Mouse (Mus musculus) limb, embryonic 11.5 days (tissue): ENCODE data around the gene Abcb6. TPM values are rescaled to one million over a fixed set of nuclear protein-coding genes. Genes with fewer than 3 reads are reported as not detected.
A peak's percentile ranks its signal among the peaks of the same experiment; 100 is the strongest.

Experiments used
- ATAC-seq: fragments of 200-750 bp; cut with Nextera tagmentation; 2 replicates; pipeline ENCODE4 v1.8.0; 2017; ENCODE audit warnings: low read depth; ENCODE audit not compliant: insufficient number of reproducible peaks, low FRiP score, low TSS enrichment
- DNase-seq: peaks from one replicate; pipeline ENCODE4 v3.0.0-alpha.2; 2015; ENCODE audit warnings: low spot score
- H3K27ac ChIP-seq: fragments of 300-500 bp; sonication (generic); replicated peaks from 2 replicates; pipeline ENCODE4 v1.5.1; 2014; ENCODE audit warnings: low read depth, mild to moderate bottlenecking, low read length
- H3K27me3 ChIP-seq: fragments of 300-500 bp; sonication (generic); 2 replicates; pipeline ENCODE4 v1.6.1; 2014; ENCODE audit warnings: mild to moderate bottlenecking, low read length, mixed read lengths; ENCODE audit not compliant: control insufficient read depth, insufficient read depth
- H3K36me3 ChIP-seq: fragments of 300-500 bp; sonication (generic); 2 replicates; pipeline ENCODE4 v1.6.1; 2014; ENCODE audit warnings: mild to moderate bottlenecking, low read length, moderate library complexity, mixed read lengths; ENCODE audit not compliant: control insufficient read depth, insufficient read depth
- H3K4me1 ChIP-seq: fragments of 300-500 bp; sonication (generic); 2 replicates; pipeline ENCODE4 v1.6.1; 2014; ENCODE audit warnings: low read length, mixed read lengths; ENCODE audit not compliant: control insufficient read depth, insufficient read depth
- H3K4me2 ChIP-seq: fragments of 300-500 bp; sonication (generic); 2 replicates; pipeline ENCODE4 v1.6.1; 2014; ENCODE audit warnings: low read depth, mild to moderate bottlenecking, moderate library complexity; ENCODE audit not compliant: severe bottlenecking
- H3K4me3 ChIP-seq: fragments of 300-500 bp; sonication (generic); 2 replicates; pipeline ENCODE4 v1.5.1; 2014; ENCODE audit warnings: low read depth, low read length
- H3K9ac ChIP-seq: fragments of 300-500 bp; sonication (generic); 2 replicates; pipeline ENCODE4 v1.6.1; 2014; ENCODE audit warnings: mild to moderate bottlenecking, low read length
- H3K9me3 ChIP-seq: fragments of 300-500 bp; sonication (generic); 2 replicates; pipeline ENCODE4 v1.6.1; 2016; ENCODE audit warnings: low read length; ENCODE audit not compliant: control insufficient read depth
- WGBS: fragments of 180-500 bp; shearing (Covaris S2); extraction: QIAGEN DNeasy Blood & Tissue Kit; methylation state at CpG from one replicate; pipeline ENCODE4 v1.1.7; 2014; 5-methylcytosine and 5-hydroxymethylcytosine counted together
- microRNA-seq: library from miRNA; unstranded; fragments of <30 nt; microRNA quantifications from one replicate; pipeline ENCODE4, GENCODE M21; 2016
- polyA plus RNA-seq: library from polyadenylated mRNA; unstranded; fragments of >200 nt; fragmentation: Nextera tagmentation; extraction: Ambion mirVana; gene quantifications from 2 replicates; pipeline ENCODE4 v1.2.1, GENCODE M21; 2014

Gene Abcb6
- polyA plus RNA-seq, 1 experiment from 2014 or later: 24.8 TPM

DNA sequence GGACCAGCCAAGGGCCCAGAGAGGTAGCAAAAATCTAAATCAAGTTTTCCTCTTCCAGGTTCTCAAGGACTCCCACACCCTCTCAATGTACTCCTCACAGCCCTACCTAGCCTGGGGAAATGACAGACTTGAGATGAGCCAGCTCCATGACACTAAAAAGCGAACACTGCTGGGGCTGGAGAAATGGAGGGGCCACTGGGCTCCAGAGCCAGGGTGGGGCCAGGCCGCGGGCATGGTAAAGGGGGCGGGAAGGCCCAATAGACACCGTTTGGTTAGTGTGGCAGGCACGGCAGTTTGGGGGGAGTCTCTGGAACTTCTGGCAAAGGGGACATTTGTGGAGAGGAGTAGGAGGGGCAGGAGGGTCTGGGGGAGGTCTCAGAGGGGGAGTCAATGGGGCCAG is 43.9 kb downstream of the Abcb6 start:
- Histone ChIP-seq H3K27ac (no peak overlapping the region), H3K36me3 (peaks cover 7% of the 10 kb centered on the region; the same call in 1 of the 2 replicates)
- 67% methylated on average over 6 of the region's 6 CpGs for WGBS

DNA sequence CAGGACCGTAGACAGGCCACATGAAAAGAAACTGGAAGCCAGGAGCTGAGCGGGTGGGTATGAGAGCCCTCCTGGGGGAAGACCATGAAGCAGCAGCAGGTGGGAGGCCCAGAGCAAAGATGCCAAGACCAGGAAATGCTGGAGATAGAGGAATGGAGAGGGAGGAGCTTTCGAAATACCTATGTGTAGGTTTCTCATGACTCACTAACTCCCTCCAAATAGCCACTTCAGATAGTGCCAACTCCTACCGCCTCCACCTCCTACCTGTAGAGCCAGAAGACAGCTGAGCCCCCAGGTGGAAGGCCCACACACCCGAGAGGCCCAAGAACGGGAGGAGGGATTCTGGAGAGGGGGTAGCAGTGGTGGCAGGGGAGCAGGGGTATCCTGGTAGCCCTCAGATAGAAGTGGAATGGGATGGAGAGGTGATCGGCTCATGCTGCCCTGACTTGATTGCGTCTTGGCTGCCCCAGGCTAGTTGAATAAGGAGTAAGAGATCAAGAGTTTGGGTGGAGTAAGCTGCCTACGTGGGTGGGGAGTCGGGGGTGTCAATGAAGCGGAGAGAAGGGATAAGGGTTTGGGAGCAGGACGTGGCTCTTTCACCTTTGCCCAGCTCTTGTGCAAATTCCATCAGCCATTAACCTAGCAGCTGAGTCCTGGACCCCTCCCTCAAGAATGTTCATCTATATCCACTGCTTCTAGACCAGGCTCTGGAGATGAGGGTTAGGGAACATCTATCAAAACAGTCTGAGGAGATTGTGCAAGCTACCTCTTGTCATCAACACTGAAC is 46.6 kb downstream of the Abcb6 start, which contains the start of gene Slc23a3:
TSS of gene Slc23a3 (minus strand) at position 470 of the 787 bp plus-strand sequence.
- no peak within 1 kb of the TSS for H3K9ac ChIP-seq
- H3K4me1 ChIP-seq: no peaks in the 10 kb centered on the region
- H3K4me2 ChIP-seq: no peak within 1 kb of the TSS
- H3K36me3 ChIP-seq: peaks cover 7% of the 10 kb centered on the region; the same call in 1 of the 2 replicates
- no peak within 1 kb of the TSS for H3K27ac ChIP-seq
- no peak for ATAC-seq
- H3K4me3 ChIP-seq: no peak within 1 kb of the TSS
- no peaks in the 10 kb centered on the region for H3K9me3 ChIP-seq
- no peaks in the 10 kb centered on the region for H3K27me3 ChIP-seq
- WGBS: 66% methylated on average over 12 of the region's 12 CpGs
- no peak for DNase-seq

More for the DNA sequence above, 43.9 kb downstream of the Abcb6 start:
- no peak overlapping the region for H3K9ac ChIP-seq
- no peaks in the 10 kb centered on the region for H3K27me3 ChIP-seq
- ATAC-seq: no peak
- H3K9me3 ChIP-seq: no peaks in the 10 kb centered on the region
- H3K4me3 ChIP-seq: no peak overlapping the region
- H3K4me1 ChIP-seq: peaks cover 5% of the 10 kb centered on the region; the same call in 1 of the 2 replicates
- DNase-seq: no peak
- no peak overlapping the region for H3K4me2 ChIP-seq

DNA sequence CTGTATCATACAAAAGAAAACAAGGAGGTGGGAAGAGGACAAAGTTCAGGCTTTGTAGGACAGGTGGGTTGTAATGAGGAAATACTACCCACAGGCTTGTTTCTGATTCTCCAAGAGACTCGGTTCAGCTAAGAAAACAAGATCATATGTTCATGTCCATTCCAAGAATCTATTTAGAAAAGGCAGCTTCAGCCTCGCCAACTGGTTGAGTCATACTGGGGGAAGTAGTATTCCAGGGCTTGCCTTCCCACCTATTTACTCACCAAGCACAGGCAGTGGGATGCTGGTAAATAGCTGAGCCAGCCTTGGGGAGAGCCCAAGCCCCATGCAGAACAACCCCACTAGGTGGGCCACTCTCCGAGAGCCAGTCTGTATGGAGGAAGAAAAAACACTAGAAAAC is 51.6 kb downstream of the Abcb6 start:
- WGBS: 70% methylated on average over 3 of the region's 3 CpGs
- Histone ChIP-seq H3K9ac (no peak overlapping the region), H3K27ac (no peak overlapping the region), H3K4me1 (peaks cover 4% of the 10 kb centered on the region; the same call in 1 of the 2 replicates), H3K4me2 (no peak overlapping the region), H3K4me3 (no peak overlapping the region), H3K9me3 (no peaks in the 10 kb centered on the region), H3K36me3 (no peaks in the 10 kb centered on the region), H3K27me3 (no peaks in the 10 kb centered on the region)
- DNase-seq (no peak), ATAC-seq (no peak)

DNA sequence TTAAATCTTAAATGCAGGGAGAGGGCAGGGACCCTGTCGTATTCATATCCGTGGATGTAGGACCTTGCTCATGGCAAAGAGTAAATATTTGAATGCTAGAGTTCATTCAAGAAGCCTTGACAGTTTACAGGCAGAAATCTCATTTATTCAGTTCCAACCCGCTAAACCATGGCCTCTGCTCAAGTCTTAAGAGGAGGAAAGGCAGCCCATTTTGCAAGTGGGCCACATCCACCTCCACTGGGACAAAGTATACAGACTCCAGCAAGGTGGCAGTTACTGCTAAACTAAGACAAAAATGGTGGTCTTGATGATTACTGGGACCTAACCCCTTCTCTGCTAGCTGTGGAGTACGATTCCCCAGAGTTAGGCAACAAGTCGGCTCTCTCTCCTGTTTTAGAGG is 54.8 kb downstream of the Abcb6 start:
- DNase-seq (no peak), ATAC-seq (no peak)
- Histone ChIP-seq H3K4me3 (peak overlapping the region; percentile 54), H3K36me3 (no peaks in the 10 kb centered on the region), H3K4me2 (peak overlapping the region; percentile 51), H3K9me3 (no peaks in the 10 kb centered on the region), H3K27ac (peak overlapping the region; percentile 94), H3K27me3 (no peaks in the 10 kb centered on the region), H3K9ac (peak overlapping the region; percentile 71), H3K4me1 (peaks cover 4% of the 10 kb centered on the region; the same call in 1 of the 2 replicates)
- WGBS: 35% methylated on average over 5 of the region's 5 CpGs

DNA sequence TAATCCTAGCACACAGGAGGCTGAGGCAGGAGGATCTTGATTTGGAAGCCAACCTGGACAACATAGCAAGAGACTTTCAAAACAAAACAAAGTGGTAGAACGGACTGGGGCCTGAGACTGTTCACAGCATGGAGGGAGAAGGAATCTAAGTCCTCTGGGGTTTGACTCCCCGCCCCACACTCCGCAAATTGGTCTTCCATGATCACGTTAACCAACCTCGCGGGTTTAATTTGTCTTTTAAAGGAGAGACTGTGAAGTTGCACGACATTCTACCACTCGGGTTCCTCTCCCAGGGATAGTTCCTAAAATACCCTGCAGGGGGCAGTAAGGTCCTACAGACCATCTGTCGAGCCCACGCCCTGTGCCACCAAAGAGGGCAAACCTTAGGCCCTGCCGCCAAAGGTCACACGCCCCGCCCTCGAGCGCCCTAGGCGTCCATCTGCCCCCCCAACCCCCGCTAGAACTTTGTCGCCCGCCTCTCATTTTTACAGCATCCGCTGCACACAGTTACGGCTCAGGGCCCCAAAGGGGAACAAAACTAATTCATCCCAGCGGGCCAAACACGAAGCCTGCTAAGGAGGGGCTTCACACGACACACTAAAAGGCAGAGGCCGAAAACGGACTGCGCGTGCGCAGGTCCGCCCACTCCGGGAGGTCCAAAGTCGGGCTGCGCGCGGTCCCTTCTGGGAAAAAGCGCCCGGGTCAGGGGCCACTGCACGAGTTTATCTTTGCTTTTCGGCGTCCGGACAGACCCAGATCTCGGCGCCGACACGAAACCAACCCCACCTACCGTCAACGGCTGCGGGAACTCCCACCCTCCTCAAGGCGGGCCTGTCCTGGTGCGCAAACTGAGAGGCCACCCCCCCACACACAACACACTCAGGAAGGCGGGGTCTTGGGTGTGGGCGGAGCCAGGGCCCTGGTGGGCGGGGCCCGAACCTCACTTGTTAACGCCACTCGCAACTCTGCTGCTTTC is 55.6 kb downstream of the Abcb6 start, which contains the start of gene Nhej1:
TSS of gene Nhej1 (minus strand) at position 855 of the 976 bp plus-strand sequence.
- Histone ChIP-seq H3K36me3 (no peaks in the 10 kb centered on the region), H3K4me2 (peak within 1 kb of the TSS; percentile 51), H3K9me3 (no peaks in the 10 kb centered on the region), H3K27ac (peak within 1 kb of the TSS; percentile 94), H3K4me3 (peak within 1 kb of the TSS; percentile 54), H3K9ac (peak within 1 kb of the TSS; percentile 71), H3K27me3 (no peaks in the 10 kb centered on the region), H3K4me1 (peaks cover 4% of the 10 kb centered on the region; the same call in 1 of the 2 replicates)
- ATAC-seq (peak; percentile 92), DNase-seq (peak; percentile 97)
- 2% methylated on average over 56 of the region's 56 CpGs for WGBS

DNA sequence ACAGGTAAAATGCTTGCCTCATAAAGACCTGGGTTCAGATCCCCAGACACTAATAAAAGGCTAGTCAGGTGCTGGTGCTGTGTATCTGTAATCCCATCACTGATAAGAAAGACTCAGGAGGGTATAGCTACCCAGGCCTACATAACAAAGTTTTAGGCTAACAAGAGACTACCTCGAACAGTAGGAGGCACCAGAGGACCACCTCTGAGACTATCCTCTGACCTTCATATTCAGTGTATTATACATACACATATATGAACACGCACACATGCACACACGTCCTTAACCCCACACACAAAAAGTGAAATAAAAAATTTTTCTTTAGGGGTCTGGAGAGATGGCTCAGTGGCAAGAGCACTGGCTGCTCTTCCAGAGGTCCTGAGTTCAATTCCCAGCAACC is 58.0 kb downstream of the Abcb6 start:
- no peak for ATAC-seq
- 81% methylated on average over 3 of the region's 3 CpGs for WGBS
- Histone ChIP-seq H3K36me3 (no peaks in the 10 kb centered on the region), H3K4me2 (no peak overlapping the region), H3K27me3 (no peaks in the 10 kb centered on the region), H3K4me1 (peaks cover 4% of the 10 kb centered on the region; the same call in 1 of the 2 replicates), H3K27ac (no peak overlapping the region), H3K9ac (no peak overlapping the region), H3K4me3 (no peak overlapping the region), H3K9me3 (no peaks in the 10 kb centered on the region)
- DNase-seq: no peak

Small RNA genes lying within 50 kb of the gene (microRNA-seq; reads per million reads assigned to microRNA genes)
- gene Gm27943: not detected

Other genes starting within 250 kb of the Abcb6 start
- gene Cfap65, start 244.8 kb downstream of the Abcb6 start, polyA plus RNA-seq: not detected in 2 replicates
- gene Ihh, start 228.7 kb downstream of the Abcb6 start, polyA plus RNA-seq: 0.27 and 0.61 TPM in 2 replicates
- 11.2 and 12.7 TPM in 2 replicates for gene Nhej1, start 55.2 kb downstream of the Abcb6 start, polyA plus RNA-seq
- gene Slc23a3, start 46.5 kb downstream of the Abcb6 start, polyA plus RNA-seq: not detected in 2 replicates
- 37.9 and 38.1 TPM in 2 replicates for gene Cnppd1, start 37.7 kb downstream of the Abcb6 start, polyA plus RNA-seq
- 30.4 and 32.6 TPM in 2 replicates for gene Retreg2, start 37.6 kb downstream of the Abcb6 start, polyA plus RNA-seq
- 30.2 and 31.3 TPM in 2 replicates for gene Zfand2b, start 11.7 kb downstream of the Abcb6 start, polyA plus RNA-seq
- gene Ankzf1, start 11.8 kb upstream of the Abcb6 start, polyA plus RNA-seq: 17.5 and 19.7 TPM in 2 replicates
- gene Atg9a, start 11.8 kb upstream of the Abcb6 start, polyA plus RNA-seq: 15.1 and 18.0 TPM in 2 replicates
- gene Glb1l, start 30.4 kb upstream of the Abcb6 start, polyA plus RNA-seq: 17.7 and 18.5 TPM in 2 replicates
- 125 and 132 TPM in 2 replicates for gene Stk16, start 30.4 kb upstream of the Abcb6 start, polyA plus RNA-seq
- gene Tuba4a, start 39.5 kb upstream of the Abcb6 start, polyA plus RNA-seq: 14.0 and 16.4 TPM in 2 replicates
- gene A630095N17Rik, start 51.7 kb upstream of the Abcb6 start, polyA plus RNA-seq: not detected in 2 replicates
- 16.9 and 17.6 TPM in 2 replicates for gene Dnajb2, start 56.0 kb upstream of the Abcb6 start, polyA plus RNA-seq
- gene Ptprn, start 84.1 kb upstream of the Abcb6 start, polyA plus RNA-seq: 0.16 and 0.17 TPM in 2 replicates
- not detected in 2 replicates for gene Resp18, start 98.0 kb upstream of the Abcb6 start, polyA plus RNA-seq
- 112 TPM in 2 replicates for gene Dnpep, start 137.6 kb upstream of the Abcb6 start, polyA plus RNA-seq
- 5.0 and 5.3 TPM in 2 replicates for gene Des, start 179.9 kb upstream of the Abcb6 start, polyA plus RNA-seq
- gene Speg, start 194.9 kb upstream of the Abcb6 start, polyA plus RNA-seq: 32.9 and 33.6 TPM in 2 replicates